Mouse (Mus musculus): Measurements from ENCODE around the gene Retsat. TPM values are rescaled to one million over a fixed set of nuclear protein-coding genes. Genes with fewer than 3 reads are reported as not detected.

Retsat gene
- polyA plus RNA-seq, 1 experiment, result 0.06 TPM

- Histone ChIP-seq H3K27me3 (ENCODE audit: control insufficient read depth) (no peaks in the 10 kb centered on the region), H3K4me3 (replicated peaks) (no peak overlapping the region), H3K36me3 (ENCODE audit: control insufficient read depth) (no peaks in the 10 kb centered on the region), H3K9me3 (ENCODE audit: control insufficient read depth, low read length) (no peaks in the 10 kb centered on the region), H3K4me1 (ENCODE audit: control insufficient read depth) (no peaks in the 10 kb centered on the region)
- TF ChIP-seq GATA1 (IDR thresholded peaks at IDR 0.05; ENCODE audit: low read length) (no peak), TAL1 (IDR thresholded peaks at IDR 0.05; ENCODE audit: low read length) (no peak)
These were observed 47.1 kb downstream of the Retsat start for GRCm38 (mm10) chr6:72645364-72645763.

- no peaks in the 10 kb centered on the region for H3K27me3 ChIP-seq (ENCODE audit: control insufficient read depth)
- no peaks in the 10 kb centered on the region for H3K36me3 ChIP-seq (ENCODE audit: control insufficient read depth)
- no peak overlapping the region for H3K4me3 ChIP-seq (replicated peaks)
- H3K9me3 ChIP-seq (ENCODE audit: control insufficient read depth, low read length), result no peaks in the 10 kb centered on the region
- H3K4me1 ChIP-seq (ENCODE audit: control insufficient read depth), result no peaks in the 10 kb centered on the region
- TF ChIP-seq GATA1 (IDR thresholded peaks at IDR 0.05; ENCODE audit: low read length), result no peak
- no peak for TF ChIP-seq TAL1 (IDR thresholded peaks at IDR 0.05; ENCODE audit: low read length)
These were observed 49.1 kb downstream of the Retsat start for GRCm38 (mm10) chr6:72647383-72647820.

GRCm38 (mm10) chr6:72648002-72648595 lies 49.8 kb downstream of the Retsat start:
- H3K27me3 ChIP-seq (ENCODE audit: control insufficient read depth), result no peaks in the 10 kb centered on the region
- no peaks in the 10 kb centered on the region for H3K9me3 ChIP-seq (ENCODE audit: control insufficient read depth, low read length)
- H3K4me3 ChIP-seq (replicated peaks), result no peak overlapping the region
- H3K4me1 ChIP-seq (ENCODE audit: control insufficient read depth), result no peaks in the 10 kb centered on the region
- no peaks in the 10 kb centered on the region for H3K36me3 ChIP-seq (ENCODE audit: control insufficient read depth)
- no peak for TF ChIP-seq GATA1 (IDR thresholded peaks at IDR 0.05; ENCODE audit: low read length)
- TF ChIP-seq TAL1 (IDR thresholded peaks at IDR 0.05; ENCODE audit: low read length), result no peak

GRCm38 (mm10) chr6:72650338-72650851 lies 52.1 kb downstream of the Retsat start:
- Histone ChIP-seq H3K4me3 (replicated peaks) (no peak overlapping the region), H3K9me3 (ENCODE audit: control insufficient read depth, low read length) (no peaks in the 10 kb centered on the region), H3K36me3 (ENCODE audit: control insufficient read depth) (no peaks in the 10 kb centered on the region), H3K27me3 (ENCODE audit: control insufficient read depth) (no peaks in the 10 kb centered on the region), H3K4me1 (ENCODE audit: control insufficient read depth) (no peaks in the 10 kb centered on the region)
- TF ChIP-seq TAL1 (IDR thresholded peaks at IDR 0.05; ENCODE audit: low read length), result no peak
- TF ChIP-seq GATA1 (IDR thresholded peaks at IDR 0.05; ENCODE audit: low read length), result no peak

- Histone ChIP-seq H3K27me3 (ENCODE audit: control insufficient read depth) (no peaks in the 10 kb centered on the region), H3K4me3 (replicated peaks) (no peak overlapping the region), H3K4me1 (ENCODE audit: control insufficient read depth) (no peaks in the 10 kb centered on the region), H3K36me3 (ENCODE audit: control insufficient read depth) (no peaks in the 10 kb centered on the region), H3K9me3 (ENCODE audit: control insufficient read depth, low read length) (no peaks in the 10 kb centered on the region)
- no peak for TF ChIP-seq GATA1 (IDR thresholded peaks at IDR 0.05; ENCODE audit: low read length)
- no peak for TF ChIP-seq TAL1 (IDR thresholded peaks at IDR 0.05; ENCODE audit: low read length)
These were observed 55.1 kb downstream of the Retsat start for GRCm38 (mm10) chr6:72653419-72653818.

GRCm38 (mm10) chr6:72654355-72654754 lies 56.1 kb downstream of the Retsat start:
- no peaks in the 10 kb centered on the region for H3K36me3 ChIP-seq (ENCODE audit: control insufficient read depth)
- no peaks in the 10 kb centered on the region for H3K9me3 ChIP-seq (ENCODE audit: control insufficient read depth, low read length)
- H3K4me1 ChIP-seq (ENCODE audit: control insufficient read depth), result no peaks in the 10 kb centered on the region
- TF ChIP-seq GATA1 (IDR thresholded peaks at IDR 0.05; ENCODE audit: low read length) (no peak), TAL1 (IDR thresholded peaks at IDR 0.05; ENCODE audit: low read length) (no peak)
- H3K27me3 ChIP-seq (ENCODE audit: control insufficient read depth), result no peaks in the 10 kb centered on the region
- no peak overlapping the region for H3K4me3 ChIP-seq (replicated peaks)

GRCm38 (mm10) chr6:72655309-72656052 lies 57.2 kb downstream of the Retsat start:
- no peak for TF ChIP-seq GATA1 (IDR thresholded peaks at IDR 0.05; ENCODE audit: low read length)
- TF ChIP-seq TAL1 (IDR thresholded peaks at IDR 0.05; ENCODE audit: low read length), result no peak
- Histone ChIP-seq H3K27me3 (ENCODE audit: control insufficient read depth) (no peaks in the 10 kb centered on the region), H3K4me3 (replicated peaks) (no peak overlapping the region), H3K36me3 (ENCODE audit: control insufficient read depth) (no peaks in the 10 kb centered on the region), H3K4me1 (ENCODE audit: control insufficient read depth) (no peaks in the 10 kb centered on the region), H3K9me3 (ENCODE audit: control insufficient read depth, low read length) (no peaks in the 10 kb centered on the region)

GRCm38 (mm10) chr6:72656053-72656442 lies 57.8 kb downstream of the Retsat start:
- H3K4me3 ChIP-seq (replicated peaks), result no peak overlapping the region

GRCm38 (mm10) chr6:72658006-72658405 lies 59.7 kb downstream of the Retsat start:
- TF ChIP-seq GATA1 (IDR thresholded peaks at IDR 0.05; ENCODE audit: low read length) (no peak), TAL1 (IDR thresholded peaks at IDR 0.05; ENCODE audit: low read length) (no peak)
- H3K4me1 ChIP-seq (ENCODE audit: control insufficient read depth), result no peaks in the 10 kb centered on the region
- H3K9me3 ChIP-seq (ENCODE audit: control insufficient read depth, low read length), result no peaks in the 10 kb centered on the region
- no peak overlapping the region for H3K4me3 ChIP-seq (replicated peaks)
- no peaks in the 10 kb centered on the region for H3K36me3 ChIP-seq (ENCODE audit: control insufficient read depth)
- no peaks in the 10 kb centered on the region for H3K27me3 ChIP-seq (ENCODE audit: control insufficient read depth)

More at GRCm38 (mm10) chr6:72656053-72656442, 57.8 kb downstream of the Retsat start:
- Histone ChIP-seq H3K27me3 (ENCODE audit: control insufficient read depth) (no peaks in the 10 kb centered on the region), H3K4me1 (ENCODE audit: control insufficient read depth) (no peaks in the 10 kb centered on the region), H3K9me3 (ENCODE audit: control insufficient read depth, low read length) (no peaks in the 10 kb centered on the region), H3K36me3 (ENCODE audit: control insufficient read depth) (no peaks in the 10 kb centered on the region)
- TF ChIP-seq TAL1 (IDR thresholded peaks at IDR 0.05; ENCODE audit: low read length) (no peak), GATA1 (IDR thresholded peaks at IDR 0.05; ENCODE audit: low read length) (no peak)

Other genes starting within 250 kb of the Retsat start
- 0.32 and 0.44 TPM in 2 replicates for gene Tmem150a, start 243.0 kb upstream of the Retsat start, polyA plus RNA-seq (2012)
- gene Rnf181, start 231.5 kb upstream of the Retsat start, polyA plus RNA-seq (2012), result 14.4 and 15.6 TPM in 2 replicates
- gene Vamp5, start 218.0 kb upstream of the Retsat start, polyA plus RNA-seq (2012), result 6.0 and 6.1 TPM in 2 replicates
- gene Vamp8, start 207.8 kb upstream of the Retsat start, polyA plus RNA-seq (2012), result 22.8 and 33.5 TPM in 2 replicates
- gene Ggcx, start 184.2 kb upstream of the Retsat start, polyA plus RNA-seq (2012), result 0.08 and 0.09 TPM in 2 replicates
- gene Mat2a, start 158.9 kb upstream of the Retsat start, polyA plus RNA-seq (2012), result 1.7 and 2.0 TPM in 2 replicates
- gene Sh2d6, start 76.8 kb upstream of the Retsat start, polyA plus RNA-seq (2012), result not detected in 2 replicates
- gene Capg, start 54.1 kb upstream of the Retsat start, polyA plus RNA-seq (2012), result 0.48 and 0.77 TPM in 2 replicates
- 0.15 and 0.20 TPM in 2 replicates for gene Elmod3, start 62 bp upstream of the Retsat start, polyA plus RNA-seq (2012)
- gene Tgoln1, start 18.5 kb downstream of the Retsat start, polyA plus RNA-seq (2012), result 0.10 and 0.11 TPM in 2 replicates
- gene Tcf7l1, start 190.8 kb downstream of the Retsat start, polyA plus RNA-seq (2012), result 0.05 and 0.10 TPM in 2 replicates